In the genomic region with DNA sequence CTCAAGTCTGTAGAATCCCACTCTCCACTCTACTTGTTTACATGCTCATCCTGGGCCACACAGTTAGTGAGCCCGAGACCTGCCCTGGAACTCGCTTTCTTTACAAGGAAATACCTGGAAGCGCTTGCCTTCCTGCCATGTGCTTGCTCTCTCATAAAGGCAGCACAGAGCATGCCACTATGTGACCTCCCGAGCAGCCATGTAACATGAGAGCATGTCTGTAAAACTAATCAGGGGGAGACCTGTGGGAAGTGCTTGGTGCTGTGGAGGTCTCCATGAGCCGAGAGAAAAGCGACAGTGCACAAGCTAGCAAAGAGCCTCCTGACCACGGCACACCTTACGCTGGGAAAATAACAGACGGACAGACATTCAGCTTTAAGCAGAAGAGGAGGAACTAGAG, we compare ENCODE assay signal across 32 mouse cellular contexts. TPM values are rescaled to one million over a fixed set of nuclear protein-coding genes. Genes with fewer than 3 reads are reported as not detected.
DNase-seq lines count a peak whose midpoint lies in the region; ATAC-seq and TF ChIP-seq lines count a peak whose summit lies in the region.
"Had no signal": no experiment of that assay in that cellular context is flagged by ENCODE, and none has a peak within 500 bp of the region (broad histone marks: within the 10 kb centered on the region; RNA-seq: fewer than 3 reads in every experiment).

No protein-coding gene starts in this region.

- intact Hi-C loops in heart, adult 2 months (cut with DNase I), result loop anchor here (10.0 kb wide), 1 partner anchor 322 kb away; a partner anchor contains a TSS

- no peak overlapping the region for H3K4me3 ChIP-seq in heart, adult 2 months
- no peak overlapping the region for H3K4me3 ChIP-seq in neural tube, embryonic 15.5 days (replicated peaks)
- no peak overlapping the region for H3K4me3 ChIP-seq in limb, embryonic 11.5 days (ENCODE audit: low read depth, low read length)
- H3K4me3 ChIP-seq in neural tube, embryonic 11.5 days (ENCODE audit: low read depth, low read length), result no peak overlapping the region
- no peak overlapping the region for H3K4me3 ChIP-seq in heart, embryonic 12.5 days
- H3K4me3 ChIP-seq: forebrain, embryonic 15.5 days; heart, embryonic 15.5 days; neural tube, embryonic 13.5 days; stomach, embryonic 15.5 days had no signal

- no peaks in the 10 kb centered on the region for H3K9me3 ChIP-seq in neural tube, embryonic 15.5 days (replicated peaks)
- no peaks in the 10 kb centered on the region for H3K9me3 ChIP-seq in limb, embryonic 11.5 days (ENCODE audit: control insufficient read depth, low read length)
- H3K9me3 ChIP-seq in neural tube, embryonic 11.5 days (ENCODE audit: control insufficient read depth, low read length), result no peaks in the 10 kb centered on the region
- no peaks in the 10 kb centered on the region for H3K9me3 ChIP-seq in heart, embryonic 12.5 days (replicated peaks)
- H3K9me3 ChIP-seq: forebrain, embryonic 15.5 days; heart, embryonic 15.5 days; neural tube, embryonic 13.5 days; stomach, embryonic 15.5 days had no signal

- no peak for TF ChIP-seq EP300 in heart, adult 2 months (IDR thresholded peaks at IDR 0.05; ENCODE audit: insufficient read depth, low read depth, low read length)

- DNase-seq in heart, adult 11 months, result peak; percentile 60
- no peak for DNase-seq in heart, adult 2 months
- DNase-seq in neural tube, embryonic 10.5 days (ENCODE audit: extremely low spot score, low spot score), result peak; percentile 26
- peak; percentile 54 for DNase-seq in limb, embryonic 11.5 days (ENCODE audit: low spot score)
- DNase-seq in neural tube, embryonic 11.5 days (ENCODE audit: low spot score), result peak; percentile 24
- DNase-seq in lung, postnatal 10 days, result no peak
- DNase-seq: adrenal gland, adult 2 months; adrenal gland, postnatal 36 days; cerebellum, adult 18-20 months; cerebellum, postnatal 14 days; kidney, adult 2 months; layer of hippocampus, adult 9-11 months; liver; lung, adult 2 months; lung, postnatal 14 days; right cerebral cortex, postnatal 14 days had no signal

- H3K4me1 ChIP-seq in heart, adult 2 months (ENCODE audit: control insufficient read depth, insufficient read depth, low read length), result no peaks in the 10 kb centered on the region
- H3K4me1 ChIP-seq in neural tube, embryonic 15.5 days, result no peaks in the 10 kb centered on the region
- 0 out of 2 replicates have a peak, but pooled peaks cover 2% of the 10 kb centered on the region for H3K4me1 ChIP-seq in limb, embryonic 11.5 days (ENCODE audit: control insufficient read depth, insufficient read depth, low read length)
- H3K4me1 ChIP-seq in neural tube, embryonic 11.5 days (ENCODE audit: control insufficient read depth, insufficient read depth, low read length), result no peaks in the 10 kb centered on the region
- no peaks in the 10 kb centered on the region for H3K4me1 ChIP-seq in heart, embryonic 12.5 days (replicated peaks)
- H3K4me1 ChIP-seq: forebrain, embryonic 15.5 days; heart, embryonic 15.5 days; neural tube, embryonic 13.5 days; stomach, embryonic 15.5 days had no signal

- no peak for ATAC-seq in neural tube, embryonic 15.5 days (ENCODE audit: low FRiP score)
- ATAC-seq in limb, embryonic 11.5 days (ENCODE audit: insufficient number of reproducible peaks, low FRiP score, low TSS enrichment, low read depth), result peak; percentile 68
- no peak for ATAC-seq in neural tube, embryonic 11.5 days (ENCODE audit: insufficient read depth, low FRiP score, low TSS enrichment)
- no peak for ATAC-seq in heart, embryonic 12.5 days (ENCODE audit: insufficient number of reproducible peaks, low FRiP score)
- ATAC-seq: activated CD4-positive, CD25-positive, alpha-beta regulatory T cell, adult 4 months; forebrain, embryonic 15.5 days; hindbrain, embryonic 16.5 days; midbrain, embryonic 16.5 days had no signal

- H3K36me3 ChIP-seq in heart, adult 2 months (ENCODE audit: control insufficient read depth, insufficient read depth, low read length), result no peaks in the 10 kb centered on the region; the same call in 1 of the 2 replicates
- peaks cover 53% of the 10 kb centered on the region for H3K36me3 ChIP-seq in neural tube, embryonic 15.5 days
- H3K36me3 ChIP-seq in limb, embryonic 11.5 days (ENCODE audit: control insufficient read depth, insufficient read depth, low read length), result peaks cover 9% of the 10 kb centered on the region
- no peaks in the 10 kb centered on the region for H3K36me3 ChIP-seq in neural tube, embryonic 11.5 days (ENCODE audit: control insufficient read depth, insufficient read depth, low read length)
- peaks cover 58% of the 10 kb centered on the region for H3K36me3 ChIP-seq in heart, embryonic 12.5 days

- H3K4me2 ChIP-seq in neural tube, embryonic 15.5 days, result no peak overlapping the region
- H3K4me2 ChIP-seq in limb, embryonic 11.5 days (ENCODE audit: low read depth, severe bottlenecking), result no peak overlapping the region
- H3K4me2 ChIP-seq in neural tube, embryonic 11.5 days (ENCODE audit: low read depth), result no peak overlapping the region
- H3K4me2 ChIP-seq in heart, embryonic 12.5 days, result no peak overlapping the region
- H3K4me2 ChIP-seq: forebrain, embryonic 15.5 days; heart, embryonic 15.5 days; midbrain, embryonic 11.5 days; neural tube, embryonic 13.5 days; stomach, embryonic 15.5 days had no signal

- no peaks in the 10 kb centered on the region for H3K27me3 ChIP-seq in heart, adult 2 months (ENCODE audit: control insufficient read depth, insufficient read depth, low read length)
- H3K27me3 ChIP-seq in neural tube, embryonic 15.5 days (replicated peaks), result no peaks in the 10 kb centered on the region
- H3K27me3 ChIP-seq in limb, embryonic 11.5 days (ENCODE audit: control insufficient read depth, insufficient read depth, low read length), result no peaks in the 10 kb centered on the region
- H3K27me3 ChIP-seq in neural tube, embryonic 11.5 days (ENCODE audit: control insufficient read depth, insufficient read depth, low read length), result no peaks in the 10 kb centered on the region
- H3K27me3 ChIP-seq in heart, embryonic 12.5 days (replicated peaks), result no peaks in the 10 kb centered on the region
- H3K27me3 ChIP-seq: CH12.LX; forebrain, embryonic 15.5 days; heart, embryonic 15.5 days; neural tube, embryonic 13.5 days; stomach, embryonic 15.5 days had no signal

- WGBS in heart, adult 2 months, result 84% methylated on average over 9 of the region's 9 CpGs
- 91% methylated on average over 9 of the region's 9 CpGs for WGBS in neural tube, embryonic 15.5 days
- WGBS in limb, embryonic 11.5 days, result 47% methylated on average over 9 of the region's 9 CpGs
- WGBS in neural tube, embryonic 11.5 days, result 70% methylated on average over 9 of the region's 9 CpGs
- WGBS in heart, embryonic 12.5 days, result 87% methylated on average over 9 of the region's 9 CpGs

- no peaks in the 10 kb centered on the region; the same call in 1 of the 2 replicates for H3K79me2 ChIP-seq in heart, adult 2 months (replicated peaks; ENCODE audit: control insufficient read depth, insufficient read depth, low read length)

- no peak for TF ChIP-seq POLR2A in heart, adult 2 months (IDR thresholded peaks at IDR 0.05; ENCODE audit: insufficient read depth, low read depth, low read length)

- no peak overlapping the region for H3K27ac ChIP-seq in heart, adult 2 months
- no peak overlapping the region for H3K27ac ChIP-seq in neural tube, embryonic 15.5 days (replicated peaks)
- no peak overlapping the region for H3K27ac ChIP-seq in limb, embryonic 11.5 days (replicated peaks; ENCODE audit: low read depth, low read length)
- no peak overlapping the region for H3K27ac ChIP-seq in neural tube, embryonic 11.5 days (ENCODE audit: low read depth, low read length)
- H3K27ac ChIP-seq in heart, embryonic 12.5 days (ENCODE audit: poor library complexity, severe bottlenecking), result no peak overlapping the region
- H3K27ac ChIP-seq: forebrain, embryonic 15.5 days; heart, embryonic 15.5 days; liver, embryonic 14.5 days; neural tube, embryonic 13.5 days; stomach, embryonic 15.5 days had no signal

- H3K9ac ChIP-seq in heart, adult 2 months (ENCODE audit: low read depth, low read length), result no peak overlapping the region
- no peak overlapping the region for H3K9ac ChIP-seq in neural tube, embryonic 15.5 days (replicated peaks)
- H3K9ac ChIP-seq in limb, embryonic 11.5 days (ENCODE audit: low read length), result no peak overlapping the region
- H3K9ac ChIP-seq in neural tube, embryonic 11.5 days (ENCODE audit: low read length), result no peak overlapping the region
- no peak overlapping the region for H3K9ac ChIP-seq in heart, embryonic 12.5 days
- H3K9ac ChIP-seq: forebrain, embryonic 15.5 days; heart, embryonic 15.5 days; liver, embryonic 14.5 days; neural tube, embryonic 13.5 days; stomach, embryonic 15.5 days had no signal

- no peak for TF ChIP-seq CTCF in heart, adult 2 months (IDR thresholded peaks at IDR 0.05)

RNA-seq across cellular contexts. Expression of a gene that starts 6.9 kb away (rescaled TPM):
- 1 to 10 TPM; 6.0 to 7.8 TPM for total RNA-seq in heart, adult 2 months (2021)
- polyA plus RNA-seq in heart, adult 2 months (2012; rRNA removed), result 4.1 and 6.3 TPM in 2 replicates
- polyA plus RNA-seq in neural tube, embryonic 15.5 days (2015; fragmentation: Nextera tagmentation; extraction: Ambion mirVana), result 20.2 and 22.8 TPM in 2 replicates
- 20.1 and 20.9 TPM in 2 replicates for polyA plus RNA-seq in limb, embryonic 11.5 days (2014; fragmentation: Nextera tagmentation; extraction: Ambion mirVana)
- polyA plus RNA-seq in neural tube, embryonic 11.5 days (2014; fragmentation: Nextera tagmentation; extraction: Ambion mirVana), result 18.7 and 19.1 TPM in 2 replicates
- 18.5 and 18.7 TPM in 2 replicates for polyA plus RNA-seq in heart, embryonic 12.5 days (2016; fragmentation: Nextera tagmentation; extraction: Ambion mirVana)

RNA-seq across cellular contexts. Expression of a gene that starts 30.8 kb away (rescaled TPM):
- 10 to 100 TPM; 31.2 to 32.5 TPM for total RNA-seq in heart, adult 2 months (2021)
- 13.9 and 28.9 TPM in 2 replicates for polyA plus RNA-seq in heart, adult 2 months (2012; rRNA removed)
- polyA plus RNA-seq in neural tube, embryonic 15.5 days (2015; fragmentation: Nextera tagmentation; extraction: Ambion mirVana), result 55.8 and 62.6 TPM in 2 replicates
- polyA plus RNA-seq in limb, embryonic 11.5 days (2014; fragmentation: Nextera tagmentation; extraction: Ambion mirVana), result 44.3 and 47.9 TPM in 2 replicates
- polyA plus RNA-seq in neural tube, embryonic 11.5 days (2014; fragmentation: Nextera tagmentation; extraction: Ambion mirVana), result 48.0 and 50.4 TPM in 2 replicates
- polyA plus RNA-seq in heart, embryonic 12.5 days (2016; fragmentation: Nextera tagmentation; extraction: Ambion mirVana), result 36.3 and 37.4 TPM in 2 replicates

RNA-seq across cellular contexts. Expression of a gene that starts 47.4 kb away (rescaled TPM):
- not detected for total RNA-seq in heart, adult 2 months (2021)
- 0.12 TPM in 1 of 2 replicates, not detected in the other for polyA plus RNA-seq in heart, adult 2 months (2012; rRNA removed)
- 0.09 TPM in 1 of 2 replicates, not detected in the other for polyA plus RNA-seq in neural tube, embryonic 15.5 days (2015; fragmentation: Nextera tagmentation; extraction: Ambion mirVana)
- 0.12 and 0.13 TPM in 2 replicates for polyA plus RNA-seq in limb, embryonic 11.5 days (2014; fragmentation: Nextera tagmentation; extraction: Ambion mirVana)
- not detected in 2 replicates for polyA plus RNA-seq in neural tube, embryonic 11.5 days (2014; fragmentation: Nextera tagmentation; extraction: Ambion mirVana)
- polyA plus RNA-seq in heart, embryonic 12.5 days (2016; fragmentation: Nextera tagmentation; extraction: Ambion mirVana), result 0.09 TPM in 2 replicates
- total RNA-seq: heart, postnatal 25 days had no signal
- polyA plus RNA-seq: activated CD4-positive, CD25-positive, alpha-beta regulatory T cell, adult 4 months; C2C12; forebrain, embryonic 15.5 days; heart, embryonic 15.5 days; hindbrain, embryonic 11.5 days; hindbrain, embryonic 16.5 days; intestine, embryonic 14.5 days; midbrain, embryonic 11.5 days; midbrain, embryonic 16.5 days; neural tube, embryonic 13.5 days had no signal

RNA-seq across cellular contexts. Expression of a gene that starts 59.2 kb away (rescaled TPM):
- total RNA-seq in heart, adult 2 months (2021), result 1 to 10 TPM; 8.0 to 9.5 TPM
- polyA plus RNA-seq in heart, adult 2 months (2012; rRNA removed), result 5.5 and 8.6 TPM in 2 replicates
- 29.8 and 31.1 TPM in 2 replicates for polyA plus RNA-seq in neural tube, embryonic 15.5 days (2015; fragmentation: Nextera tagmentation; extraction: Ambion mirVana)
- 40.4 and 40.7 TPM in 2 replicates for polyA plus RNA-seq in limb, embryonic 11.5 days (2014; fragmentation: Nextera tagmentation; extraction: Ambion mirVana)
- 36.5 and 38.6 TPM in 2 replicates for polyA plus RNA-seq in neural tube, embryonic 11.5 days (2014; fragmentation: Nextera tagmentation; extraction: Ambion mirVana)
- 19.1 and 19.7 TPM in 2 replicates for polyA plus RNA-seq in heart, embryonic 12.5 days (2016; fragmentation: Nextera tagmentation; extraction: Ambion mirVana)

Comparison
In these comparisons a context has a peak if more than half of its experiments do, and no peak if none do; other contexts are left out.
1. DNase-seq: peak in heart, adult 11 months (single experiment), neural tube, embryonic 10.5 days (single experiment), limb, embryonic 11.5 days (single experiment) and neural tube, embryonic 11.5 days (single experiment); none in heart, adult 2 months (0 of 2) and lung, postnatal 10 days (single experiment).